Mouse (Mus musculus): Measurements from ENCODE around the gene Rfx1. TPM values are rescaled to one million over a fixed set of nuclear protein-coding genes. Genes with fewer than 3 reads are reported as not detected.
A peak's percentile ranks its signal among the peaks of the same experiment; 100 is the strongest.

Gene Rfx1
- total RNA-seq, 2 experiments from 2014 or later, result 17.9 to 32.4 TPM

- intact Hi-C loops (cut with DNase I), result no loop called here
- no peak for DNase-seq (ENCODE audit: low spot score in 2 of 2)
Measured at GRCm38 (mm10) chr8:84083829-84084241, 17.2 kb downstream of the Rfx1 start.

- intact Hi-C loops (cut with DNase I), result no loop called here
- no peak for DNase-seq (ENCODE audit: low spot score in 2 of 2)
Measured at GRCm38 (mm10) chr8:84084341-84085115, 17.9 kb downstream of the Rfx1 start.

DNA sequence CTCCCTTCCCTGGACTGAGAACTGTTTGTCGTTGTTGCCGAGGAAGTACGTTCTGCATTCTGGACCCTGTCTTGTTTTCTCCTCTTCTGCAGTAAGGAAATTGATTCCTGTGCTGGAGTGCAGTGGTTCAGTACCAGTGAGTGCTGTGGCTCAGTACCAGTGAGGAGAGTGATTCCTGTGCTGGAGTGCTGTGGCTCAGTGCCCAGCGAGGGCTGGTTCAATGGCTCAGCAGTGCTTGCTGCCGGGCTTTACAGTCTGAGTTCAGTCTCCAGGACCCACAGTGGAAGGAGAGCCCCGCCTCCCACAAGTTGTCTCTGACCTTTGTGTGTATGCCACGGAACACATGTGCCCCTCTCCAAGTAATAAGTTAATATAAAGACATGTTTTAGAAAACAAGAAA, 20.5 kb downstream of the Rfx1 start:
- DNase-seq (ENCODE audit: low spot score in 2 of 2), result no peak
- intact Hi-C loops (cut with DNase I), result no loop called here

- no peak for DNase-seq (ENCODE audit: low spot score in 2 of 2)
- intact Hi-C loops (cut with DNase I), result no loop called here
Measured at GRCm38 (mm10) chr8:84087821-84088220, 21.2 kb downstream of the Rfx1 start.

GRCm38 (mm10) chr8:84089277-84089676, 22.6 kb downstream of the Rfx1 start:
- intact Hi-C loops (cut with DNase I), result no loop called here
- no peak for DNase-seq (ENCODE audit: low spot score in 2 of 2)

DNA sequence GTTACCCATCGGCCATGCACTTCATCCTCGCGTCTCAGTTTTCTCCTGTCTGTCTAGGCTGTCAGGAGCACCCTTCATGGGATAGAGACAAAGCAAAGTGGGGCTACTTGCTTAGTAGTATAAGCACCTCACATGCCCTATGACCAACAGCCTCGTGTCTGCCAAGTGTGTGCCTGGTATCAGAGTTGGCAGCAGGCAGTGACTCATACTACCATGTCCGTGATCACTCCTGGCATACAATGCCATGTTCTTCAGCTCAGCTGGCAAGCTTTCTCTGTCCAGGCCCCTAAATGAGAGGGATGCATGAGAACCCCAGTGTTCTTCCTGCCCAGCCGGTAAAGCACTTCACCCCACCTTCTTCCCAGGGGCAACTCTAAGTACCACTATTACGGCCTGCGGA, 24.0 kb downstream of the Rfx1 start:
- DNase-seq (ENCODE audit: low spot score in 2 of 2), result no peak
- intact Hi-C loops (cut with DNase I), result no loop called here

DNA sequence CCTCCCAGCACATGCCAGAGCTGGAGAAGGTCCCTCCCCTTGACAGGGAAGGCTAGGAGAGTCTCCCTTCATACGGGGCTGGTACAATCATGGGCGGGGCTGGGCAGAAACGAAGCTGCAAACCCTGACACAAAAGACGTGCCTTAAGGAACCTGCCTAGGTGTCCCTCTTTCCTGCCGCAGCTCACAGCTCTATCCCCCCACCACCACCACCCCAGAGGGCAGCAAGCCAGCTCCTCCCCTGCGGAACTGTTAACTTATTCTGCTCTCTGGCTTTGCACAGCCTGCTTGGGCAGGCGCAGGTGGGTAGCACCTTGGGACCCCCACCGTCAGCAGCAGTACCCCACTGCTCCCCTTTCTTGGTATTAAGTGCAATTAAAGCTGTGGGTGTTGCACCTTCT, 29.4 kb downstream of the Rfx1 start:
- peak in 1 of 2 experiments; percentile 3 for DNase-seq (ENCODE audit: low spot score in 2 of 2)
- intact Hi-C loops (cut with DNase I), result loop anchor here (5.0 kb wide), 1 partner anchor 36 kb away; no protein-coding TSS in a partner anchor

GRCm38 (mm10) chr8:84098376-84098775, 31.7 kb downstream of the Rfx1 start:
- intact Hi-C loops (cut with DNase I), result loop anchor here (5.0 kb wide), 1 partner anchor 34 kb away; no protein-coding TSS in a partner anchor
- DNase-seq (ENCODE audit: low spot score in 2 of 2), result no peak

DNA sequence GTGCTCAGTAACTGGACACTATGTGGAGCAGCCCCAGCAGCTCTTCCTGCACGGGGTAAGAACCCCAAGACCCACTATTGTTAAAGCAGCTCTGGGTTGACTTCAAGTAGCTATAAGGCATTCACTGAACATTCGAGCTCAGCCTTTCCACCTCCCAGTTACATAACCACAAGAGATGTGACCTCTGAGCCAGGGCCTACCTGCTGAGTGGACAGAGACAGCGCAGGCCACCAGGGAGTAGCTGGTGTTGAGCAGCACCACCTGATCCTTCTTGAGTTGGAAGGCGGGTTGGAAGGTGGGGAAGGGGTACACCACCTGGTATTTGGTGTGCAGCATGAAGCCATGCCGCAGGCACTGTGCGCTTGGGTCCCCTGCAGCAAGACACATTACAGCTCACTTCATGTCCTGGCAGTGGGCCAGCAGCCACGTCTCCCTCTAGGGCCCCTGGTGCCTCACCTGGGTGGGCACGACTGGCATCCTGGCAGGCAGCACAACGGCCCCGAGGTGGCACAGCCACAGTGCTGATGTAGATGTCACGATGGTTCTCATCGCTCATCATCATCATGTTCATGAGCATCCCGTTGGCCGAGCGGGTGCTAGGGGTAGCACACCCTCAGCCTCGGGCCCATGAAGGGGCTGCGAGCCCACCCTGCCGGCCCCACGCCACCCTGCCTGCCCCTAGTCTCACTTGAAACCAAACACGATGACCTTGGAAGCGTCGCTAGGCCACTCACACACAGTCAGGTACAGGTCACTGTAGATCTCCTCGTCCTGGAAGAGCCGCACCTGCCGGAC, 35.0 kb downstream of the Rfx1 start:
- intact Hi-C loops (cut with DNase I), result no loop called here
- no peak for DNase-seq (ENCODE audit: low spot score in 2 of 2)

DNA sequence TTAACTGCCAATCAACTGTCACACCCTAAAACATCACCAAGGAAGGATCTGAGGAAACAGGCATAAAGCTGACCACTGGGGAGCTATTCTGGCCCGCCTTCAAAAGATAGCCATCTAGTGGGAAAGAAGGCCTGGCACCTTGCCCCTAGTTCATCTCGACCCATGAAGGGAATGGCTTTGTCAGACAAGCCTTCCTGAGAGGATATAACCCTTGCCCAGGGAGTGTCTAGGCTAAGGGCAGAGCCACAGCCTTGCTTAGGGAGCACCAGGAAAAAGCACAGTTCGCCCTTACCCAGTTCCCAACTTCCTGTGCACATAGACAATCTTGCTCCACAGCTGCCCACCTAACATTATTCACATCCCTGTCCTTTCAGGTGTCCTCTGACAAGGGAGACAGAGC, 37.0 kb downstream of the Rfx1 start:
- no peak for DNase-seq (ENCODE audit: low spot score in 2 of 2)
- intact Hi-C loops (cut with DNase I), result no loop called here

DNA sequence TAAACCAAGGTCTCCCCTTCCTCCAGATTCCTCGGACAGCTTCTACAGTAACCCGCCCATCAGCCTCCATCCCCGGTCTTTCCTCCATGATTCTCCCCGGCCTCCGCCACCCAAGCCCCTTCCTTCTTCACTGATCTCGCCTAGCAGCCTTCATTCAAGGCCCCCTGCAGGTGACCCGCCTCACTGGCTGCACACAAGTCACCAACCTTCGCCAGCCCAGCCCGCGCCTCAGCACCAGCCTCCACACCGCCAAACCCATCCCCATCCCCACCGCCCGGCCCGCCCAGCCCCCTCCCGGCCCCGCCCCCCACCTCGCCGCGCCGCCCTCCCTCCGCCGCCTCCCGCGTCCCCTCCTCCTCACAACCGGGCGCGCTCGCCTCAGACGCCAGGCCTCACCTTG, 37.6 kb downstream of the Rfx1 start:
- DNase-seq (ENCODE audit: low spot score in 2 of 2), result peak in 1 of 2 experiments; percentile 44

GRCm38 (mm10) chr8:84104697-84105609, 38.3 kb downstream of the Rfx1 start, which contains the start of gene Dcaf15:
Gene Dcaf15, minus strand, starts transcription at chr8:84104768.
- DNase-seq (ENCODE audit: low spot score in 2 of 2), result peak; percentile 94 to 96
- intact Hi-C loops (cut with DNase I), result loop anchor here (5.0 kb wide), 1 partner anchor 68 kb away; no protein-coding TSS in a partner anchor

More for the DNA sequence above, 37.6 kb downstream of the Rfx1 start:
- intact Hi-C loops (cut with DNase I), result no loop called here

DNA sequence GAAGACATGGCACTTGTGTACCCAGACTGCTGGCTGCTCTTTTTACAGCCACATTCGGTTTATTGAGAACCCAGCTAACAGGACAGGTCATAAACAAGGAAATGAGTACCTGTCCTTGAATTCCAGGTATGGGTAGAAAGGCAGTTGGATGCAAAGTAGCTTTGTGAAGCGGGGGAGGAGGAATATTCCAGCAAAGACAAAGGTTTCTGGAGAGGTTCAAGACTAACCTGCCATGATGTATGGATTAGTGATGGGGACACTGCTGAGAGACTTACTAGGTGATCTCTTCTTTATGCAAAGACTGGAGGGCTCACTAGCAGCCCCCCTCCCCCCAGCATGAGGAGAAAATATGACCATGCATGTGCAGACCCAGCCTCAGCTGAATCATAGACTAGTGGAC, 39.0 kb downstream of the Rfx1 start:
- DNase-seq (ENCODE audit: low spot score in 2 of 2), result no peak
- intact Hi-C loops (cut with DNase I), result loop anchor here (5.0 kb wide), 1 partner anchor 68 kb away; no protein-coding TSS in a partner anchor

DNA sequence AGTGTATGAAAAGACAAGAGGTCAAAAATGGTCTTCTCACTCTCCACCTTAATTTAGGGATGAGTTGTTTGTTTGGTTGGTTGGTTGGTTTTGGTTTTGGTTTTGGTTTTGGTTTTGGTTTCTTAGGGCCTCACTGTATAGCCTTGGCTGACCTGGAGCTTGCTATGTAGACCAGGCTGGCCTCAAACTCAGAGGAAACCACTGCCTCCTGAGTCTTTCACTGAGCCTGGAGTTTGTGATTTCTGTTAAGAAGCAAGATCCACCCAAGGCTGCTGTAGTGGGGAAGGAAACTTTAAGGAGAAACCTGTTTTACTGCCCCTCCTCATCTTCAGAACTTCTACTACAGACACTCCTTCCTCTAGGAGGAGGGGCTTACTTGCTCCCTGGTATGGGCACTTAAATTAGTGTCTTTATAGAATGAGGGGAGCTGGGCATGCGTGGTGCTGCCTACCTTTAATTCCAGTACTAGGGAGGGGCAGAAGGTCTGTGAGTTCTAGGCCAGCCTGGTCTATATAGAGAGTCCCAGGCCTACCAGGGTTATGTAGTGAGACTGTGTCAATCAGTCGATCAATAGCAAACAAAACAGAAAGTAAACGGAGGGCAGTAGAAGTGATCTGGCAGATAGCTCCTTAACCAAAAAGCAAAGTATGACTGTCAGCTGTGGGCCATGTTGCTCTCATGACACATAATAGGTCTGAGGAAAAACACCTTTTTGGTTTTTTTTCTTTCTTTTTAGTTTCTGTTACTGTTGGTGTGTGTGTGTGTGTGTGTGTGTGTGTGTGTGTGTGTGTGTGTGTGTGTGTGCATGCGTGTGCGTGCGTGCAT, 39.8 kb downstream of the Rfx1 start:
- intact Hi-C loops (cut with DNase I), result loop anchor here (5.0 kb wide), 1 partner anchor 69 kb away; no protein-coding TSS in a partner anchor
- DNase-seq (ENCODE audit: low spot score in 2 of 2), result no peak

DNA sequence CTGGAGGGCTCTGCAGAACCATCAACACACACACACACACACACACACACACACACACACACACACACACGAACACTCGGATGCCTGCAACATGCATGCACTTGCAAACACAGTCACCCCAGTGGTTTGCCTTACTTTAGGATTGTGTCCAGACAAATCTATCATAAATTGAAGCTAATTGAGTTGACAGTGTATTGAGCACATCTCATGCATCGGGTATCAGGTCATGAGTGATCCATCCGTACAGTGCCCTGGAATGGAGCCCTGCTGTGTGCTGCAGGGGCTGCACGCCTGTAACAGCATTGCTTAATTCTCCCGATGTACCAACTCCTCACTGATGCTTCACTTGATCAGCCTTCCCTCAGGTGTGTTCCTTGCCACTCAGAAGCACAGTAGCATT, 49.0 kb downstream of the Rfx1 start:
- DNase-seq (ENCODE audit: low spot score in 2 of 2), result no peak
- intact Hi-C loops (cut with DNase I), result no loop called here

DNA sequence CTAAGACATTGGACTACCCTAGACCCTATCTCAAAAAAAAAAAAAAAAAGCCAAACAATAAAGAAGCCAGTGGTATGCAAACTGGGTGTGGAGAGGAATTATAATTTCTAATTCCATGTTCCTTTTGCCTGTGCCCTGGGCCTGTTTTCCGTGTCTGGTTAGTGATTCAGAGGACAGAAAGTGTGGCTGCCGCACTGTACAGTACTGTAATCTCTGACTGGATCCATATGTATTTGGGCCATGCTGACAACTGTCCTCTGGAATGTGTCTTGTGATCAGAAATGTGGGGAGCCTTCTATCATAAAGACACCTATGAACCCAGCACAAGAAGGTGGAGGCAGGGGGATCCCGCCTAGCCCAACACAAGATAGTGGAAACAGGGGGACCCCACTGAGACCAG, 55.5 kb downstream of the Rfx1 start:
- no peak for DNase-seq (ENCODE audit: low spot score in 2 of 2)
- intact Hi-C loops (cut with DNase I), result no loop called here

DNA sequence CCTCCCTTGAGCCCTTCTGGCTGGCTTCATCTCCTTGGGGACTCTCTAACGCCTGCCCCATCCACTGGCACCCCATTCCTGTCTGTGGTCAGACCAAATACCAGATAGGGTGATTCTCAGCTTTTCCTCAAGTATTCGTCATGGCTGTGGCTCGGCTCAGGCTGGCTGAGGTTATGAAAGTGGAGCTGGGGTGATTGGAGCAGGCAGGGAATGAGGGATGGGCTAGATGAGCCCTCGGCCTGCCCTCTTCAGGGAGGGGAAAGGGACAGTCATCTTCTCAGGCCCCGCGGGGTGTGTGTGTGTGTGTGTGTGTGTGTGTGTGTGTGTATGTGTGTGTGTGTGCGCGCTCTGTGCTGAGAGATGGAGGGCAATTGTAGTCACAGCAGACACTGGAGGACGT, 59.0 kb downstream of the Rfx1 start, which contains the start of gene Podnl1:
Podnl1 (plus strand) TSS at position 334 of the 400 bp plus-strand sequence.
- DNase-seq (ENCODE audit: low spot score in 2 of 2), result no peak
- intact Hi-C loops (cut with DNase I), result no loop called here

DNA sequence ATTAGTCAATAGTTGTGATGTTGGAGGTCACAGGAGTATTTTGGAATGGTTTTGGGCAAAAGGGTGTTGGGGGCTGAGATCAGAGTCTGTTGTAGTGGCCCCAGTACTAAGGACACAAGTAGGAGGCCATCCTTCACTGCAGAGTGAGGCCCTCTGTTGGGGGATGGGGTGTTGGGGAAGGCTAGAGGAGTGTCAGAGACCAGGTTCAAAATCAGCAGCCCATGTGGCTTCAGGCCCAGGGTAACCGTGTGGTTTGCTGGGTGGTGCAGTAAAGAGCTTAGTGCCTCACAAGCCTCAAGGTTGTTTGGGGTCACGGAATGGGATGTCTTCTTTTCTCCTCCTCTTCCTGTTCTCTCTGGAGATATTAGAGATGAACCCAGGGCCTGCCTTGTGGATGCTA, 60.1 kb downstream of the Rfx1 start:
- DNase-seq (ENCODE audit: low spot score in 2 of 2), result no peak
- intact Hi-C loops (cut with DNase I), result no loop called here
